Mouse (Mus musculus): ENCODE measurements around the gene Gpc6.

Gene Gpc6

DNA sequence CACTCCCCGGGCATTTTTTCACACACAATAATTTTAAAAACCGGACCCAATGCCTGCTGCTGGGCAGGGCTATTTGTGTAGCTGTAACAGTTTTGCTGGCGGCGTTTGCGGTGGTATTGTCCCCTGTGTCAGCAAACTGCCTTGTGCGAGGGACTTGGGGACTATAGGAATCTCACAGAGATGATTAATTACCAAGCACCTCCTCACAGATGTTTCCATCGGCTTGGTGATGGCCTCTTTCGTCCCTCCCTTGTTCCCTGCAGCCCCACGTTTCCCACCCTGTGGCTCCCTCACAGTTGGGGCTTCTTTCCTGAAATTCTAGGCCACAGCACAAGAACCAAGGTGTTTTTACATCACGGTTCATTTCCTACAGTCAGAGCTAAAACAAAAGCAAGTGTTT, 980.6 kb downstream of the Gpc6 start:
- DNase-seq (ENCODE audit: low read depth, low spot score) = no peak
- Histone ChIP-seq H3K27me3 (ENCODE audit: control insufficient read depth, insufficient read depth, low read length, poor library complexity, severe bottlenecking) (no peaks in the 10 kb centered on the region; the same call in 1 of the 2 replicates), H3K36me3 (ENCODE audit: control insufficient read depth, insufficient read depth, low read length, poor library complexity, severe bottlenecking) (no peaks in the 10 kb centered on the region)

DNA sequence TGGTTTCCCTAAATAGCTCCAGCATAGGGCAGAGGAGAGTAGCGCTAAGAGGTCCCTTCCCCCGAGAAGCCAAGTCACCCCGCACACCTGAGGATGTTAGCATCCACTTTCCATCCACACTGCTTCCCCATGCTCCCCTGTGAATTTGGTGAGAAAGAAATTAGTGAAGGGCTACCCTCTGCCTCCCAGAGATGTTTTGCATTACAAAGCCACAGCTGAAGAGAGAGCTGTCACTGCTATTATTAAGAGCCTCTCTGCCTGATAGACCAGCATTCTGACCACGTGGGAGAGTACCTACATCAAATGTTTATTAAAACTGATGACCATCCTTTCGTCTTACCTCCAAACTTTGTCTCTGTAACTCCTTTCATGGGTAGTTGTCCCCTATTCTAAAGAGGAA, 981.2 kb downstream of the Gpc6 start:
- H3K27me3 ChIP-seq (ENCODE audit: control insufficient read depth, insufficient read depth, low read length, poor library complexity, severe bottlenecking) = no peaks in the 10 kb centered on the region; the same call in 1 of the 2 replicates
- H3K36me3 ChIP-seq (ENCODE audit: control insufficient read depth, insufficient read depth, low read length, poor library complexity, severe bottlenecking) = no peaks in the 10 kb centered on the region
- no peak for DNase-seq (ENCODE audit: low read depth, low spot score)

DNA sequence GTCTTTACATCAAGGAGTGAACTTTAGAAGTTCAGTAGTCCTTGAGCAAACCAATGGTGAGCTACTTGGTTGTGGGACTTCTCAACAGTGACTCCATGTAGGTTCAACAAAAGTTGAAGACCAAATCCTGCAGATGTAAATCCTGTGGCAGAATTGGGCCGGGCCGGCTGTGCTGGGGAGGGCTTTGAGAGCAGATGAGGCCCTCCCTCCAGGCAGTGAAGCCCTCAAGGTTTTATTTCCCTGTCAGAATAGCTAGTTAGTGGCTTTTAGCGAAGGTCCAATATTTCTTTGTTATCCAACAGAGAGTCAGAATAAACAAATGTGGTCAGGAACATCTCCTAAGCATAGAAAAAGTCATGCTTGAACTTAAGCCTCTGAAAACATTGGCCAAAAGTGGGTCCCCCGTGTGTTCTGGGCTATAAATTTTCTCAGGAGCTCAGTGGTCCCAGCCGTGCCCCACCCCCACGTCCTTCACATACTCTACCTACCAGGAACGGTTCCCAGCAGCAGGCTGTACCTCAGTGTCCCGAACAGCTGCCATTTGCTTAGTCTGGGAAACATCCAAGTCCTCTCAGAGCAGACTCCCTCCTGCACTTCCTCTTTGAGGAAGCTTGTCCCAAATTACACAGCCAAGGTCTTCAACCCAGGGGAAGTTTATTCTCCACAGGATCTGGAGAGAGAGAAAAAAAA, 983.3 kb downstream of the Gpc6 start:
- Histone ChIP-seq H3K27me3 (ENCODE audit: control insufficient read depth, insufficient read depth, low read length, poor library complexity, severe bottlenecking) (no peaks in the 10 kb centered on the region; the same call in 1 of the 2 replicates), H3K36me3 (ENCODE audit: control insufficient read depth, insufficient read depth, low read length, poor library complexity, severe bottlenecking) (no peaks in the 10 kb centered on the region)
- no peak for DNase-seq (ENCODE audit: low read depth, low spot score)

DNA sequence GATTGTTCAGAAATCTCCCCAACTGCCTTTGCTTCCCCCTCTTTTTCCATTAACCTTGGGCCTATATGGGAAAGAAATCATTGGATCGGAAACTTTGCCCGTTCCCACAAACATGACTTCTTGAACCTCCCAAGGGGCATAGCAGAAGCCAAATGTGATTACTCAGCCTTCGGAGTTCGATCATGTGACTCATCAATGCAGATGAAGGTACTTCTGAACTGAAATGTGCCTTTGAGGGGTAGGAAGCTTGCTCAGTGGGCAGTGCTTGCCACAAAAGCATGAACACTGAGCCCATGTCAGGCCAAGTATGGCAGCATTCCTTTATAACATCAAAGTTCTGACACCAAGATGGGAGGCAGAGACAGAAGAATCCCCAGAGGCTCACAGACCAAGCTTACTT, 983.9 kb downstream of the Gpc6 start:
- DNase-seq (ENCODE audit: low read depth, low spot score) = no peak
- Histone ChIP-seq H3K36me3 (ENCODE audit: control insufficient read depth, insufficient read depth, low read length, poor library complexity, severe bottlenecking) (no peaks in the 10 kb centered on the region), H3K27me3 (ENCODE audit: control insufficient read depth, insufficient read depth, low read length, poor library complexity, severe bottlenecking) (no peaks in the 10 kb centered on the region; the same call in 1 of the 2 replicates)

DNA sequence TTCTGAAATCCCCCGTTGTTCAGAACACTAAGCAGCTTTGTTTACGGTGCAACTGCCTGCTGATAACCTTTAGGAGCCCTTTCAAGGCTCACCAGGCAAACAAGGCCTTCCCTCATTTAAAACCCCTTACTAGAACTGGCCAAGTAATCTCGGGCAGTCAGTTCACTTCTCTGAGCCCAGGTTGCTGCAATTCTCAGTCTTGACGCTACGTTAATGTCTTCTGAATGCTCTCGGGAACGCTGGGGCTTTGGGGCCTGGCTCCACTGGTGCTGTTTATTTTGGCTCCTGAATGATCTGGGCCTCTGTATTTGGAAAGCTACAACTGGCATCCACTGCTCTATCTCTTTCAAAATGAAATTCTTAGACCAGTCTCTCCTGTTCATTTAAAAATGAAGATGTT, 985.2 kb downstream of the Gpc6 start:
- DNase-seq (ENCODE audit: low read depth, low spot score) = no peak
- no peaks in the 10 kb centered on the region for H3K36me3 ChIP-seq (ENCODE audit: control insufficient read depth, insufficient read depth, low read length, poor library complexity, severe bottlenecking)
- H3K27me3 ChIP-seq (ENCODE audit: control insufficient read depth, insufficient read depth, low read length, poor library complexity, severe bottlenecking) = no peaks in the 10 kb centered on the region

DNA sequence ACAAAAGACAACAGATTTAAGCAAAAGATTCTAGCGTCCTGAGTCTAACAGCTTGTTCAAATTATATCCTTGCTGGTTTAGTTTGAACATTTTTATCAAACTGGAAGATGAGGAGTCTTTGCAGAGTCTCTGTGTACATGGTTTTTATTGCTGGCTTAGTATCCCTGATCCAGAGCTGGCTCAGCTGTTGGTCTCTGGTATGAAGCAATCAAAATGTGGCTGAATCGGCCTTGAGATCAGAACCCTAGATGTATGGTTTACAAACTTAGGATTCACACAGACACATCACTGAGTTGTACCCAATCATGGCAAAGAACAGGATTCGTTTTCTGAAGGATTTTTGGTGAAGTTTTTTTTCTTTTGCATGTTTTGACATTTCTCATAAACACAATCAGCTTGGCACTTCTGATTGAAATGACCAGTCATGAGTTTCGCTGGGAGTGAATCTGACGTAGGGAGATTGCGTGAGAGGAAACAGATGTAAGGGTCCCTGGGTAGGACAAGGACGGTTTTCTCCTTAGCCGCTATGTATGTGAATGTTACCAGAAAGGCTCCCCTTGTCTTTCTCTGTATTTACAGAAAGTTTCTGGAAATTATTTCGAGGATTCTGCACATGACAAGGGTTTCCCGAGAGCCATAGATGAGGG, 987.6 kb downstream of the Gpc6 start:
- Histone ChIP-seq H3K27me3 (ENCODE audit: control insufficient read depth, insufficient read depth, low read length, poor library complexity, severe bottlenecking) (no peaks in the 10 kb centered on the region), H3K36me3 (ENCODE audit: control insufficient read depth, insufficient read depth, low read length, poor library complexity, severe bottlenecking) (no peaks in the 10 kb centered on the region)
- no peak for DNase-seq (ENCODE audit: low read depth, low spot score)

DNA sequence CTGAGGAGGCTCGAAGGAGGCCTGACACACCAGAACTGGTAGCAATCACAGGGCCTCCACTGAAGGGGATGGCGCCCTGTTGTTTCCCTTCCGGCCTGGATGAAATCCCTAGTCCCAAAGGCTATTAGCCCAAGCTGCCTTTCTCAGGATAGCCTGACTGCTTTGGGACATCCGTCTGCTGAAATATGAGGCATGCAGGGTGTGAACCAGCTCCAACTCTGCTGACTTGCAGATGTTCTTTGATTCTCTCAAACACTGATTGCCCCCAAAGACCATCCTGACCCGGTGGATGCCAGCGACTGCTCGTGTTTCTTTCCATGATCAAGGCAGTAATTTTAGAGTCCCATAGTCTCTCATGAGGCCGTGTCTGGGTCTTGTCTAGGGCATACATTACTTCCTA, 991.5 kb downstream of the Gpc6 start:
- Histone ChIP-seq H3K36me3 (ENCODE audit: control insufficient read depth, insufficient read depth, low read length, poor library complexity, severe bottlenecking) (no peaks in the 10 kb centered on the region), H3K27me3 (ENCODE audit: control insufficient read depth, insufficient read depth, low read length, poor library complexity, severe bottlenecking) (no peaks in the 10 kb centered on the region)
- no peak for DNase-seq (ENCODE audit: low read depth, low spot score)

DNA sequence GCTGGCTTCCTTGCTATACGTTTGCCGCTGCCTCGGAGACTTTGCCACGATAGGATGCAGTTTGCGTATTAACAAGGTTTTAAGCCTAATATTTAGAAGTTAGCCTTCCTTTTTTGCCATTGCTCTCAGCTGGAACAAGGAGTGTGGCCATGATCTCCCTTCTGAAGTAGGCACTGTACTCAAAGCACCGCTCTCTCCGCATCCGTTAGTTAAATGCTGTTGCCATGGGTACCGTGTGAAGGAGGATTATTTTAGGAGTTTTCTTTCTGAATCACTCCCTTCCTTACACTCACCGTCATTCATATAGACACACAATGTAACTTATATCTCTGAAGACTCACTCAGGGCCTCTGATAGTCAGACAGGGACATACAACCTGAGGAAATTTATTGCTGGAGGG, 993.6 kb downstream of the Gpc6 start:
- H3K36me3 ChIP-seq (ENCODE audit: control insufficient read depth, insufficient read depth, low read length, poor library complexity, severe bottlenecking) = no peaks in the 10 kb centered on the region
- no peaks in the 10 kb centered on the region for H3K27me3 ChIP-seq (ENCODE audit: control insufficient read depth, insufficient read depth, low read length, poor library complexity, severe bottlenecking)
- no peak for DNase-seq (ENCODE audit: low read depth, low spot score)

DNA sequence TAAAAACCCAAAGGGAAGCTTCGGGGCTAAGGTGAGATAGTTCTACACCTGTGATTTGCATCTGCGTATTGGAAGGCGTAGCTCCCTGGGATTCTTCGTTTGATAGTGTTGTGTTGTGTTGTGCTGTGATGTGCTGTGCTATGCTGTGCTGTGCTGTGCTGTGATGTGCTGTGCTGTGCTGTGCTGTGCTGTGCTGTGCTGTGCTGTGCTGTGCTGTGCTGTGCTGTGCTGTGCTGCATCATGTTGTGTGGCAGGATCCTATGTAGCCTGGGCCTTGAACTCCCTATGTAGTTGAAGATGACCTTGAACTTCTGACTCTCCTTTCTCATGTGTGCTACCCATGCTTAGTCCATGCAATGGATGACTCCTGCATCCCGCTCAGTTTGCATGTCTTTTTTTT, 994.5 kb downstream of the Gpc6 start:
- no peak for DNase-seq (ENCODE audit: low read depth, low spot score)
- Histone ChIP-seq H3K36me3 (ENCODE audit: control insufficient read depth, insufficient read depth, low read length, poor library complexity, severe bottlenecking) (no peaks in the 10 kb centered on the region), H3K27me3 (ENCODE audit: control insufficient read depth, insufficient read depth, low read length, poor library complexity, severe bottlenecking) (no peaks in the 10 kb centered on the region)

DNA sequence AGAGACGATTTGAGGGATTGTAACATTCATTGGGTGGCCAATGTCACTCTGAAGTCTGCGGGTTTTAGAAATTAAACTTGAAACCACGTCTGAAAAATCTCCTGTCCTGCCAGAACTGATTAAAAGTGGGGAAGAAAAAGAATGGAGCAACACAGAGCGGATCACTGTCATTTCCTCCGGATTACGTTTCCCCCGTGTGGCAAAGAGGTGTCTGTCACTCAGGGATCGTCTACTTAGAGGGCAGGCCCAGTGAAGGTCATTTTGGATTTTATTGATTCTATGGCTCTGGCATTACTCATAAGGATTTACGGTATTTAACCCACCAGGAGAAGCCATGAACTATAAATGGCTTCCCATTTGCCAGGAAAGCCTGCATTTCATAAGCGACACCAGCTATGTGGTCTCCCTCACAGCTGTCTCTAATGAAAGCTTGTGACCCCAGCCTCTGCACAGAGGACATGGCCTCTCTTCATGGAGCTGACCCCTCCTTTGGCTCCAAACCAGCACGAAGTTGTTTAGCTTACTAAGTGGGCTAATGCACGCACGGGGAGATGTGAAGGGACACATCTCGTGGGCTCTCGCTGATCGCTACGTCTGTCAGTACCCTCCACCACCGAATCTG, 996.4 kb downstream of the Gpc6 start:
- Histone ChIP-seq H3K27me3 (ENCODE audit: control insufficient read depth, insufficient read depth, low read length, poor library complexity, severe bottlenecking) (no peaks in the 10 kb centered on the region), H3K36me3 (ENCODE audit: control insufficient read depth, insufficient read depth, low read length, poor library complexity, severe bottlenecking) (no peaks in the 10 kb centered on the region)
- DNase-seq (ENCODE audit: low read depth, low spot score) = no peak

DNA sequence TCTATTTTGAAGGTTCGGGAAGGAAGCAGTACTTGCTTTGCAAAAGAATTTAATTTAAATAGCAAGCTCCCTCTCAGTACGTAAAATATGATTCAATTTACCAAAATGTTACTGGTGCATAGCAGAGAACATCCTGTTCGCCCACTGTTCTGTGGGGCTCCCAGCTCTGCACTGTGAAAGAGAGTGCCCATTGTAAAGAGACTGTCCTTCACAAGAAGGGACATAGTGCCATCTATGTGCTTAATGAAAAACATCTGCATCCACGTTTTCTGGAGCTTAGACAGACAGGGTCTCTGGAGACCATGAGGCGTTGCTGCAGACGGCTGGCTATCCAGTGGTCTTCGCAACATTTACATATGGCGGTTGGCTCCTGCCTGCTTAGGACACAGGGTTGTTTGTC, 998.6 kb downstream of the Gpc6 start:
- no peaks in the 10 kb centered on the region for H3K36me3 ChIP-seq (ENCODE audit: control insufficient read depth, insufficient read depth, low read length, poor library complexity, severe bottlenecking)
- H3K27me3 ChIP-seq (ENCODE audit: control insufficient read depth, insufficient read depth, low read length, poor library complexity, severe bottlenecking) = no peaks in the 10 kb centered on the region
- no peak for DNase-seq (ENCODE audit: low read depth, low spot score)

DNA sequence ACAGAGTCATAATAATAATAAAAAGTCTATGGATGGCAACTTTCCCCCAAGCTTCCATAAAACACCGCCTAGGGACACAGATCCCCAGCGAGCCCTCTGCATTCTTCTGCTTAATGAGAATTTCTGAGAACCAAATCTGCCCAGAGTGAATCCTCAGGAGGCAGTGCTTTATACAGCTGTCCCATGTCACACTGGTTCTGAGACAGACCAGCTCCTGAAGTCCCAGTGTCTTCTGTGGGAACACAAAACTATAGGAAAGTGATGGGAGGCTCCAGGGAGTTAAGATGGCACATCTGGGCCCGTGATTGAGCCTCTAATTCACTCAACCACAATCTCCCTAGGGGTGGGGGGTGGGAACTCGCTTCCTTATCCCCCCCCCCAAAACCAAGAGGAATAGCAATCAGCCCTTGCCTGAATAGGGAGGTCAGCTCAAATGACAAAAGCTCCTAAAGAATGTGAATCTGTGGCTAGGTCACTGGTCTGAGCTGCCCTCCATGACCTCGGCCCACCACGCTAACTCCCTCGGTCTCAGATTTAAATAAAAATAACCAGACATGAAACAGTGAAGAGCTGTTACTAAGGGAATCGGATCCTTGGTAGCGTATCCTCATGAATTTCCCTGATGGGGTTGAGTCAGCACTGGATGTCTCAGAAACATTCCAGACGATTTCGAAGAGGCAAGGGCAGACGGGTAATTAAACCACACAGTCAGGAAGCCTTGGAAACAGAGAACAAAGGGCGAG, 1005.2 kb downstream of the Gpc6 start:
- DNase-seq (ENCODE audit: low read depth, low spot score) = no peak
- H3K36me3 ChIP-seq (ENCODE audit: control insufficient read depth, insufficient read depth, low read length, poor library complexity, severe bottlenecking) = no peaks in the 10 kb centered on the region
- no peaks in the 10 kb centered on the region for H3K27me3 ChIP-seq (ENCODE audit: control insufficient read depth, insufficient read depth, low read length, poor library complexity, severe bottlenecking)

DNA sequence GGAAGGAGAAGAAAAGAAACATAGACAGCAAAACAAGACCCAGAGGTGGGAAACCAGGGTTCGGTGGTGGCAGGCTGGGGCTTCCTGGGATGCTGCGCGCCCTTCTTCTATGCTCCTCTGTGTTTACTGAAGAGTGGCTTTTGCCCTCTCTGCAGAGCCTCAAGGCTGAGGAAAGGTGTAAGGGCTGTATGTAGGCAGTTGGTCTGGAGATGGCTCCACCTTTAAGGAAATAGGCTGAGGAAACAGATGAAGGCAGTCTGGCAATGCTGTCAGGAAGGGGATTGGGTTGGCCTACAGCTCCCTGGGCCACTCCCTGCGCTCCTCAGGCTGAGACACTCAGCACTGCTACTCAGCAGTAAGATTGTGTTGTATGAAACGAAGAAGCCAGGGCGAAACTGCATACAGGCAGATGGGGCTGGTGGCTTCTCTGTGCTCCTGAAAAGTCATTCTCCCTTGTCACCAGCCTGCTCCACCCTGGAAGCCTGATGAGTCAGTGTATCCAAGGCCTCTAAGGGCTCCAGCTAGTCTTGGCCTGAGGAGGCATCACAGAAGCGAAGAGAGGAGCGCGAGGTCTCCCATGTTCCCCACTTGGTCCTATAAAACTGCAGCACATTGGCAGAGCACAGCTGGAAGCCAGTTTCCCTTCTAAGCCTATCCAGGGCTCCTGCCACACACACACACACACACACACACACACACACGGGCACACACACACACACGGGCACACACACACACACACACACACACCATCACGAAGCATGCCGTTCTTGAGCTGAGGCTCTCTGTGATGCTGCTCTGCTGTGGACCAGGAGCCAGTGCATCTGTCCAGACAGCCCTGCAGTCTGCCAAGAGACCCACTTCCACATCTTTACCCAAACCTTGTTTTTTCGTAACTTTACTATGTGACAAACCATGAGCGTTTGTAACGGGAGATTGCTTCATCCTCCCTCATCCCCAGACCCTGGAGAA, 1006.0 kb downstream of the Gpc6 start:
- DNase-seq (ENCODE audit: low read depth, low spot score) = no peak
- H3K36me3 ChIP-seq (ENCODE audit: control insufficient read depth, insufficient read depth, low read length, poor library complexity, severe bottlenecking) = no peaks in the 10 kb centered on the region
- no peaks in the 10 kb centered on the region for H3K27me3 ChIP-seq (ENCODE audit: control insufficient read depth, insufficient read depth, low read length, poor library complexity, severe bottlenecking)

DNA sequence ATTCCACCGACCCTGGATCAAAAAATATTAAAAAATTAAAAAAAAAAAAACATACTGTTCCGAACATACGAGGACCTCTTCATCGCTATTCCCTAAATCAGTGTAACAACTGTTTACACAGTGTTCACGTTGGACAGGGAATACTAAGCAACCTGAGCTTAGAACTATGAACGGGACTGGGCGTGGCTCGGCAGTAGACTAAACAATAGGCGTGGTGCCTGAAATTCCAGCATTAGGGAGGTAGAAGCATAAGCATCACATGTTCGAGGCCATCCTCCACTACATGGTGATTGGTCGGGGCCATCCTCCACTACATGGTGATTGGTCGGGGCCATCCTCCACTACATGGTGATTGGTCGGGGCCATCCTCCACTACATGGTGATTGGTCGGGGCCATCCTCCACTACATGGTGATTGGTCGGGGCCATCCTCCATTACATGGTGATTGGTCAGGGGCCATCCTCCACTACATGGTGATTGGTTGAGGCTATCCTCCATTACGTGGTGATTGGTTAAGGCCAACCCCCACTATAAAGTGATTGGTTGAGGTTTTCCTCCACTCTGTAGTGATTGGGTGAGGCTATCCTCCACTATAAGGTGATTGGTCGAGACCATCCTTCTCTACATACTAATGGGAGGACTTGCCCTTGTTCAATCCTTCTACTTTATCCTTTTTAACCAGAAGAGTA, 1007.2 kb downstream of the Gpc6 start:
- no peak for DNase-seq (ENCODE audit: low read depth, low spot score)
- no peaks in the 10 kb centered on the region for H3K36me3 ChIP-seq (ENCODE audit: control insufficient read depth, insufficient read depth, low read length, poor library complexity, severe bottlenecking)

More for the DNA sequence above, 1007.2 kb downstream of the Gpc6 start:
- no peaks in the 10 kb centered on the region for H3K27me3 ChIP-seq (ENCODE audit: control insufficient read depth, insufficient read depth, low read length, poor library complexity, severe bottlenecking)

Measured in splenic B cell, adult 2 months (primary cell).